Mouse (Mus musculus): ENCODE measurements around the gene Fxyd7.

- TF ChIP-seq CTCF (IDR thresholded peaks at IDR 0.05; ENCODE audit: borderline replicate concordance, insufficient read depth, low read depth, low read length) (no peak), POLR2A (IDR thresholded peaks at IDR 0.05; ENCODE audit: borderline replicate concordance, insufficient read depth, low read length) (no peak)
Measured at GRCm38 (mm10) chr7:31049135-31049845, 2.0 kb downstream of the Fxyd7 start.

Data from cerebellum, adult 2 months (tissue).